Mouse (Mus musculus): Measurements from ENCODE around the gene Megf11.

The Megf11 gene

GRCm38 (mm10) chr9:64612121-64612983 lies 226.9 kb downstream of the Megf11 start:
- no peak for DNase-seq

- DNase-seq = no peak
Measured at GRCm38 (mm10) chr9:64612984-64613649, 227.7 kb downstream of the Megf11 start.

GRCm38 (mm10) chr9:64617413-64617812 lies 232.0 kb downstream of the Megf11 start:
- no peak for DNase-seq

GRCm38 (mm10) chr9:64618433-64618832 lies 233.0 kb downstream of the Megf11 start:
- DNase-seq = no peak

GRCm38 (mm10) chr9:64619440-64619839 lies 234.0 kb downstream of the Megf11 start:
- no peak for DNase-seq

GRCm38 (mm10) chr9:64620596-64620995 lies 235.2 kb downstream of the Megf11 start:
- no peak for DNase-seq

GRCm38 (mm10) chr9:64621499-64622296 lies 236.3 kb downstream of the Megf11 start:
- DNase-seq = peak; percentile 87

GRCm38 (mm10) chr9:64623361-64623760 lies 237.9 kb downstream of the Megf11 start:
- DNase-seq = peak; percentile 56 to 60

- no peak for DNase-seq
Measured at GRCm38 (mm10) chr9:64624536-64624935, 239.1 kb downstream of the Megf11 start.

- DNase-seq = no peak
Measured at GRCm38 (mm10) chr9:64629802-64630201, 244.4 kb downstream of the Megf11 start.

- peak; percentile 64 to 69 for DNase-seq
Measured at GRCm38 (mm10) chr9:64633169-64633568, 247.7 kb downstream of the Megf11 start.

- DNase-seq = no peak
Measured at GRCm38 (mm10) chr9:64636111-64636510, 250.7 kb downstream of the Megf11 start.

- peak; percentile 79 to 84 for DNase-seq
Measured at GRCm38 (mm10) chr9:64636961-64637360, 251.5 kb downstream of the Megf11 start.

- DNase-seq = peak in 1 of 2 experiments; percentile 39
Measured at GRCm38 (mm10) chr9:64638250-64638649, 252.8 kb downstream of the Megf11 start.

GRCm38 (mm10) chr9:64639664-64640063 lies 254.2 kb downstream of the Megf11 start:
- DNase-seq = peak; percentile 53 to 67

GRCm38 (mm10) chr9:64644129-64644528 lies 258.7 kb downstream of the Megf11 start:
- DNase-seq = no peak

GRCm38 (mm10) chr9:64645462-64645861 lies 260.0 kb downstream of the Megf11 start:
- DNase-seq = no peak

GRCm38 (mm10) chr9:64649393-64649792 lies 264.0 kb downstream of the Megf11 start:
- no peak for DNase-seq

GRCm38 (mm10) chr9:64649892-64650291 lies 264.5 kb downstream of the Megf11 start:
- DNase-seq = peak; percentile 39 to 43

- DNase-seq = no peak
Measured at GRCm38 (mm10) chr9:64651181-64651580, 265.8 kb downstream of the Megf11 start.

GRCm38 (mm10) chr9:64651689-64652088 lies 266.3 kb downstream of the Megf11 start:
- DNase-seq = no peak

GRCm38 (mm10) chr9:64652138-64652537 lies 266.7 kb downstream of the Megf11 start:
- no peak for DNase-seq

GRCm38 (mm10) chr9:64652841-64653361 lies 267.5 kb downstream of the Megf11 start:
- DNase-seq = no peak

Data from cerebellum, postnatal 36 days (tissue).